Mouse (Mus musculus) brown adipose tissue, adult 24 weeks (tissue): ENCODE results near the gene Gnb5. TPM values are rescaled to one million over a fixed set of nuclear protein-coding genes. Genes with fewer than 3 reads are reported as not detected.
"Not testable (repeated sequence)": the region's sequence is repeated elsewhere in the genome, so short reads cannot be mapped to it uniquely, and the experiment has no call there.

Experiments
- H3K27ac ChIP-seq: fragments of 200-500 bp; replicated peaks from 2 replicates; pipeline ENCODE4 v1.5.1; 2012; ENCODE audit warnings: low read depth, mild to moderate bottlenecking, low read length
- H3K4me1 ChIP-seq: fragments of 200-500 bp; 2 replicates; pipeline ENCODE4 v1.6.1; 2012; ENCODE audit warnings: low read length, mixed read lengths; ENCODE audit not compliant: control insufficient read depth, insufficient read depth, insufficient read length
- H3K4me3 ChIP-seq: fragments of 200-500 bp; 2 replicates; pipeline ENCODE4 v1.5.1; 2012; ENCODE audit warnings: low read depth, mild to moderate bottlenecking, low read length, moderate library complexity; ENCODE audit not compliant: insufficient read depth
- polyA plus RNA-seq: library from polyadenylated mRNA; stranded (reverse); fragments of >200 nt; gene quantifications from 2 replicates; pipeline ENCODE4 v1.2.4, GENCODE M21; 2012; ENCODE audit not compliant: missing spikeins, insufficient read depth, insufficient read length

Gnb5 gene
- polyA plus RNA-seq, 1 experiment = 21.2 TPM

GRCm38 (mm10) chr9:75362201-75362600 lies 56.1 kb downstream of the Gnb5 start:
- Histone ChIP-seq H3K4me1 (no peaks in the 10 kb centered on the region), H3K4me3 (no peak overlapping the region), H3K27ac (no peak overlapping the region)

- Histone ChIP-seq H3K27ac (0 out of 2 replicates have a peak overlapping the region, but pooled peaks have one; percentile 21), H3K4me3 (no peak overlapping the region), H3K4me1 (no peaks in the 10 kb centered on the region)
Measured at GRCm38 (mm10) chr9:75363001-75363400, 56.9 kb downstream of the Gnb5 start.

- H3K27ac ChIP-seq, H3K4me1 ChIP-seq, H3K4me3 ChIP-seq: not testable (repeated sequence)
Measured at GRCm38 (mm10) chr9:75363702-75364101, 57.6 kb downstream of the Gnb5 start.

GRCm38 (mm10) chr9:75365195-75365594 lies 59.1 kb downstream of the Gnb5 start:
- H3K27ac ChIP-seq = no peak overlapping the region
- H3K4me1 ChIP-seq = no peaks in the 10 kb centered on the region
- H3K4me3 ChIP-seq = no peak overlapping the region

- Histone ChIP-seq H3K27ac (no peak overlapping the region), H3K4me1 (no peaks in the 10 kb centered on the region)
Measured at GRCm38 (mm10) chr9:75366191-75366590, 60.1 kb downstream of the Gnb5 start.

GRCm38 (mm10) chr9:75368779-75369178 lies 62.7 kb downstream of the Gnb5 start:
- H3K4me1 ChIP-seq = no peaks in the 10 kb centered on the region
- H3K27ac ChIP-seq = no peak overlapping the region

More at GRCm38 (mm10) chr9:75366191-75366590, 60.1 kb downstream of the Gnb5 start:
- H3K4me3 ChIP-seq = no peak overlapping the region

GRCm38 (mm10) chr9:75375606-75376005 lies 69.5 kb downstream of the Gnb5 start:
- H3K4me3 ChIP-seq = no peak overlapping the region

More at GRCm38 (mm10) chr9:75368779-75369178, 62.7 kb downstream of the Gnb5 start:
- no peak overlapping the region for H3K4me3 ChIP-seq

GRCm38 (mm10) chr9:75376428-75376827 lies 70.3 kb downstream of the Gnb5 start:
- Histone ChIP-seq H3K4me3 (no peak overlapping the region), H3K27ac (no peak overlapping the region), H3K4me1 (no peaks in the 10 kb centered on the region)

More at GRCm38 (mm10) chr9:75375606-75376005, 69.5 kb downstream of the Gnb5 start:
- H3K27ac ChIP-seq = no peak overlapping the region
- H3K4me1 ChIP-seq = no peaks in the 10 kb centered on the region

- no peak overlapping the region for H3K27ac ChIP-seq
- H3K4me1 ChIP-seq = no peaks in the 10 kb centered on the region
- no peak overlapping the region for H3K4me3 ChIP-seq
Measured at GRCm38 (mm10) chr9:75378774-75379173, 72.7 kb downstream of the Gnb5 start.

GRCm38 (mm10) chr9:75382825-75383224 lies 76.7 kb downstream of the Gnb5 start:
- Histone ChIP-seq H3K4me3 (no peak overlapping the region), H3K27ac (no peak overlapping the region), H3K4me1 (no peaks in the 10 kb centered on the region)

- Histone ChIP-seq H3K27ac (no peak overlapping the region), H3K4me3 (no peak overlapping the region), H3K4me1 (no peaks in the 10 kb centered on the region)
Measured at GRCm38 (mm10) chr9:75383785-75384184, 77.7 kb downstream of the Gnb5 start.

- Histone ChIP-seq H3K4me1 (no peaks in the 10 kb centered on the region), H3K27ac (no peak overlapping the region), H3K4me3 (no peak overlapping the region)
Measured at GRCm38 (mm10) chr9:75384337-75384962, 78.4 kb downstream of the Gnb5 start.

- Histone ChIP-seq H3K4me1 (no peaks in the 10 kb centered on the region), H3K27ac (0 out of 2 replicates have a peak overlapping the region, but pooled peaks have one; percentile 36), H3K4me3 (no peak overlapping the region)
Measured at GRCm38 (mm10) chr9:75385218-75385974, 79.3 kb downstream of the Gnb5 start.

GRCm38 (mm10) chr9:75393251-75393650 lies 87.2 kb downstream of the Gnb5 start:
- H3K4me1 ChIP-seq = no peaks in the 10 kb centered on the region
- no peak overlapping the region for H3K4me3 ChIP-seq

More at GRCm38 (mm10) chr9:75393251-75393650, 87.2 kb downstream of the Gnb5 start:
- no peak overlapping the region for H3K27ac ChIP-seq
